Mouse (Mus musculus): ENCODE measurements around the gene Gpr25.

Gene Gpr25

GRCm38 (mm10) chr1:136260635-136261238 is at the start of gene Gpr25:
Gene Gpr25, minus strand, starts transcription at chr1:136260873.
- DNase-seq (ENCODE audit: low read depth, low spot score) = no peak

GRCm38 (mm10) chr1:136309193-136309592 is 48.5 kb upstream of the Gpr25 start:
- DNase-seq (ENCODE audit: low read depth, low spot score) = no peak

GRCm38 (mm10) chr1:136306424-136306823 is 45.8 kb upstream of the Gpr25 start:
- peak; percentile 77 for DNase-seq (ENCODE audit: low read depth, low spot score)

GRCm38 (mm10) chr1:136293961-136294360 is 33.3 kb upstream of the Gpr25 start:
- DNase-seq (ENCODE audit: low read depth, low spot score) = no peak

GRCm38 (mm10) chr1:136289803-136290202 is 29.1 kb upstream of the Gpr25 start:
- no peak for DNase-seq (ENCODE audit: low read depth, low spot score)

- DNase-seq (ENCODE audit: low read depth, low spot score) = peak; percentile 73
These were observed 16.7 kb upstream of the Gpr25 start for GRCm38 (mm10) chr1:136277366-136277765.

- no peak for DNase-seq (ENCODE audit: low read depth, low spot score)
These were observed 7.6 kb upstream of the Gpr25 start for GRCm38 (mm10) chr1:136268224-136268623.

- no peak for DNase-seq (ENCODE audit: low read depth, low spot score)
These were observed 5.5 kb upstream of the Gpr25 start for GRCm38 (mm10) chr1:136266127-136266526.

- DNase-seq (ENCODE audit: low read depth, low spot score) = no peak
These were observed 2.7 kb upstream of the Gpr25 start for GRCm38 (mm10) chr1:136263355-136263754.

GRCm38 (mm10) chr1:136259893-136260634 is 609 bp downstream of the Gpr25 start:
- DNase-seq (ENCODE audit: low read depth, low spot score) = peak; percentile 95

GRCm38 (mm10) chr1:136259543-136259892 is 1.2 kb downstream of the Gpr25 start:
- DNase-seq (ENCODE audit: low read depth, low spot score) = no peak

- DNase-seq (ENCODE audit: low read depth, low spot score) = no peak
These were observed 2.2 kb downstream of the Gpr25 start for GRCm38 (mm10) chr1:136258495-136258894.

- no peak for DNase-seq (ENCODE audit: low read depth, low spot score)
These were observed 5.0 kb downstream of the Gpr25 start for GRCm38 (mm10) chr1:136255657-136256056.

GRCm38 (mm10) chr1:136255174-136255573 is 5.5 kb downstream of the Gpr25 start:
- no peak for DNase-seq (ENCODE audit: low read depth, low spot score)

- no peak for DNase-seq (ENCODE audit: low read depth, low spot score)
These were observed 6.1 kb downstream of the Gpr25 start for GRCm38 (mm10) chr1:136254503-136255065.

- no peak for DNase-seq (ENCODE audit: low read depth, low spot score)
These were observed 7.2 kb downstream of the Gpr25 start for GRCm38 (mm10) chr1:136253472-136253871.

- DNase-seq (ENCODE audit: low read depth, low spot score) = no peak
These were observed 11.0 kb downstream of the Gpr25 start for GRCm38 (mm10) chr1:136249662-136250061.

GRCm38 (mm10) chr1:136247393-136247792 is 13.3 kb downstream of the Gpr25 start:
- DNase-seq (ENCODE audit: low read depth, low spot score) = no peak

- DNase-seq (ENCODE audit: low read depth, low spot score) = no peak
These were observed 16.2 kb downstream of the Gpr25 start for GRCm38 (mm10) chr1:136244469-136244868.

GRCm38 (mm10) chr1:136241801-136242200 is 18.9 kb downstream of the Gpr25 start:
- DNase-seq (ENCODE audit: low read depth, low spot score) = peak; percentile 53

GRCm38 (mm10) chr1:136238495-136238894 is 22.2 kb downstream of the Gpr25 start:
- DNase-seq (ENCODE audit: low read depth, low spot score) = no peak

GRCm38 (mm10) chr1:136234595-136235092 is 26.0 kb downstream of the Gpr25 start:
- no peak for DNase-seq (ENCODE audit: low read depth, low spot score)
